Mouse (Mus musculus): ENCODE data around the gene G530012D18Rik.
"Not testable (repeated sequence)": the region's sequence is repeated elsewhere in the genome, so short reads cannot be mapped to it uniquely, and the experiment has no call there.

Gene G530012D18Rik

GRCm38 (mm10) chr1:85617161-85617560 is 41.7 kb downstream of the G530012D18Rik start:
- DNase-seq: not testable (repeated sequence)

- not testable (repeated sequence) for DNase-seq
Measured at GRCm38 (mm10) chr1:85618689-85619088, 43.2 kb downstream of the G530012D18Rik start.

Measured in kidney, adult 18-20 months (tissue).